Mouse (Mus musculus): ENCODE results near the gene Sox5.

Gene Sox5

DNA sequence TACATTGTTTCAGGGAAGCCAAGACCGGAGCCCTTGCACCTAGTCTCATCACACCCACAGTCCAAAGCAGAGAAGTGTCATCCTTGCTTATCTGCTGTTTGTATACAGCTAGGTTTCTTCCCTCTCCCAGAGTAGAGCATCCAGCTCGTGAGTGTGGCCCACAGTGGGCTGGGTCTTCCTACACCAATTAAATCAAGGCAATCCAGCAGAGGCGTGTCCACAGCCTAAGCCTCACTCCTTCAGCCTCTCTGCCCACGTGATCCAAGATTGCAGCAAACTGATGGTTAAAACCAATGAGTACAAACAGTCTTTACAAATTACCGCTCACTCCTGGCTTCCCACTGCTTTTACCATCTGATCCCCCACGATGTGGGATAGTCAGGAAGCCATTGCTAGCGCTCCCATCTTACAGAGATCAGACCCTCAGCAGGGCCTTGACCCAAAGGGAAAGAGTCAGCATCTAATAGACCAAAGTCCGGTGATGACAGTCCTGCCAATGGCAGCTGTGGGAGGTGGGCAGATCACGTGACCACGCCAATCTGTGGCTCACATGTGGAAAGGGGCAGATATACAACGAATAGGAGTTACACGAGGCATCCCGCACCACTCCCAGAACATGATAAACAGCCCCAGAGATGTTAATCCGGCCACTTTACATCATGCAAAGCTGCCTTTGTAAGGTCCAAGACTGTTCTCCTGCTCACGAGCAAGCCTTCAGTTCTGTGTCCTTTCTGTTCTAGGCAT lies 9.4 kb downstream of the Sox5 start:
- no peak for DNase-seq (ENCODE audit: low spot score)

DNA sequence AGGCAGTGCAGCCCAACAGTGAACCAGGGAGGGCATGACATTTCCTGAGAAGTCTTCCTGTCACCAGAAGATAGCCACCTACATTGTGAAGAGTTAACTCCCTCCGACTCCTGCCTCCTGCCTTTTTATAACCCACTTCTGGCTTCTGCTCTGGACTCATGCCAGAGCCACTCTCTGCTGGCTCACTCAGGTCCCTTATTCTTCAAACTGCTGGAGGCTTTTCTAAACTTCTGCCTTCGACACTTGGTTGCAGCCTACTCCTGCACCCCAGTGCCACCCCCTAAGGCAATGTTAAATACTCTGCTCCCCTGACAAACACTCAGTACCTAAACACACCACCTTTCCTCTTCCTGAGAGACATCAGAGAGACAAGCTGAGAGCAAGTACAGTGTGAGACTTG lies 12.7 kb downstream of the Sox5 start:
- no peak for DNase-seq (ENCODE audit: low spot score)

GRCm38 (mm10) chr6:144761902-144762301 lies 19.9 kb downstream of the Sox5 start:
- no peak for DNase-seq (ENCODE audit: low spot score)

GRCm38 (mm10) chr6:144759193-144759592 lies 22.6 kb downstream of the Sox5 start:
- no peak for DNase-seq (ENCODE audit: low spot score)

DNA sequence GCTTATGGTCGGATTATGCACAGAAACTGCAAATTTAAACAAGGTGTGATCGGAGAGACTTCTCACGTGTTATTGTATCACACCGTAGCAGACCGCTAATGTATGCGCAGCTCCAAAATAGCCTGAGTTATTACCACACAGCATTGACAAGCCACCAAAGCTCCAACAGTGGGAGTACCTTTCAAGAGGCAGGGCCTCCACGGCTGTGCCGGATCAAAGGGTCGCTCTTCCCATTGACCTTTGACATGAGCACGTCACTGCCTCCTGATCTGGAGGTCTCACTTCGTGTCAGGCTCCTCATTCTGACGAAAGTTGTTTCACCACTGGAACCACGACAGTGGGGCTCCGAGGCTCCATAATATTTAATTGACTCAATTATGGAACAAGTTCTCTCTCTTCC lies 24.4 kb downstream of the Sox5 start:
- no peak for DNase-seq (ENCODE audit: low spot score)

GRCm38 (mm10) chr6:144756444-144756843 lies 25.3 kb downstream of the Sox5 start:
- DNase-seq (ENCODE audit: low spot score), result no peak

- DNase-seq (ENCODE audit: low spot score), result no peak
Observed at GRCm38 (mm10) chr6:144755304-144755703, 26.5 kb downstream of the Sox5 start.

- DNase-seq (ENCODE audit: low spot score), result no peak
Observed at GRCm38 (mm10) chr6:144754366-144754765, 27.4 kb downstream of the Sox5 start.

- DNase-seq (ENCODE audit: low spot score), result no peak
Observed at GRCm38 (mm10) chr6:144753963-144754296, 27.8 kb downstream of the Sox5 start.

- DNase-seq (ENCODE audit: low spot score), result no peak
Observed at GRCm38 (mm10) chr6:144753225-144753962, 28.4 kb downstream of the Sox5 start.

GRCm38 (mm10) chr6:144751581-144751980 lies 30.2 kb downstream of the Sox5 start:
- no peak for DNase-seq (ENCODE audit: low spot score)

- no peak for DNase-seq (ENCODE audit: low spot score)
Observed at GRCm38 (mm10) chr6:144750197-144750596, 31.6 kb downstream of the Sox5 start.

DNA sequence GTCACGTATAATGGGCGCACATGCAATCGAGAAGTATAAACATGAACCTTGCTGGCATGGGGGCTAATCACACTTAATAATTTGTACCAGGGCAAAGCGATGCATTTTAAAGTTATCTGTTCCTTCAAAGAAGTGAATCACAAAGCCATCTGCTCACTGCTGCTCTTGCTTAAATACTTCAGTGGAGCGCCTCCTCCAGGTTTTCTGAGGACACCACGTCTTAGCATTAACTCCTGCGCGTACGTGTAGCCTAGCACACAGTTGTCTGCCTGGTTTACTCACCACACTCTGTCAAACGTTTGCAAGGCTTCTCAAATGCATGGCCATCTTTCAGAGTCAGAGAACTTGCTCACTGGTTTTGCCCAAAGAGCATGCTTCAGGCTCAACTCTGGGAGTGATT lies 35.3 kb downstream of the Sox5 start:
- DNase-seq (ENCODE audit: low spot score), result no peak

DNA sequence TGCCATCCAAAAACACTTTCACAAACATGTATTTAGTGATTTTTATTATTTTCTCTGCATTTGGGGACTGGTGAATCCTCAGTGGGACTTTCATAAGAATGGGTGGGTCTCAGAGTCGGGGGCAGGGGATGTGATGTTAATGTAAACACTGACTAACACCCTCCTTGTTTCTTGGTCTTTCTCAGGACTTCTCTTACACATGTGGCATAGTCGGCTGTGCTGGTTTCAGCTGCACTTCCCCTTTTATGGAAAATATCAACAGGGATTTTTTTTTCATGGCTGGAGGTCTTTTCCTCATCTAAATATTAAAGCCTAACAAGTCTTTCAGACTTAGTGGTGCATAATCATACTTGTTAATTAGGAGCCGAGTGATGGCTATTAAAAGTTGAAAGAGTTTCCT lies 39.2 kb downstream of the Sox5 start:
- DNase-seq (ENCODE audit: low spot score), result no peak

DNA sequence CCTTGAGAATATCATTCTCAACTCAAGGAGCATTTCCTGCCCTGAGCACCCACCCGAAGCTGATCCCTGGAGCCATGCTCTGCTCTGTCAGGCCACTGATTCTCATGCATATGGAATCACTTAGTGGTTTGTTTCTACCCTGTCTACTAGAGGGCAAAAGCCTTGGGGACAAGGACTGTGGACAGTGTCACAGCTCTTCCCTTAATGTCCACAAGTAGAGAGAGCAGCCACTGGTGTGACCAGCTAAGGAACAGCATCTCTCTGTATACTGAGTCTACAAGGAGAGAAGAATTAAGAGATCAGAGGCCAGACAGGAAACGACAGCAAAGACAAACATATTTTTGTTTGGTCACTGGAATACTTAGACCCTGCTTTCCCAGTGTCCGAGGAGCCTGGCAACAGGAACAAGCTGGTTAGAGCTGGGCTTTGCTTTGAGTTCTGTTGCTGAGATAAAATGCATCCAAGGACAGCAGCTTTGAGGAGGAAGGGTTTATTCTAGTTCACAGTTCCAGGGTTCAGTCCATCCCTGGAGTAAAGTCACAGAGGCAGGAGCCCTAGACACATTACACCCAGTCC lies 40.6 kb downstream of the Sox5 start:
- no peak for DNase-seq (ENCODE audit: low spot score)

DNA sequence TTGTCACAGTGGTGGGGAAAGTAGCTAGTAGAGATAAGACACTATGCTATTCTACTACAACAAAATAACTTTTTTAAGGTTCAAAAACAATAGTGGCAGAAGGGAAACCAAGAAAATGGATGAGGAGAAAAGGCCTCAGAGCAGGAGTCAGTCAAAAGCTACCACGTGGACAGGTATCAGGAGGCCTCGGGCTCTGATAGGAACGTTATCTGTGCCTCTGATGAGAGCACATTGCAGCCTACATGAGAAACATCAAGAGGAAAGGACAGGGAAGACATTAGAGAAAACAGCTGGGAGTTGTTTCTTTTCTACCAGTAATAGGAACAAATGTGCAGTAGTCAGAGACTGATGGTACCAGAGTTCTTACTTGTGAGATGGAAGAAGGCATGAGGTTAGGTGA lies 41.4 kb downstream of the Sox5 start:
- DNase-seq (ENCODE audit: low spot score), result no peak

- DNase-seq (ENCODE audit: low spot score), result no peak
Observed at GRCm38 (mm10) chr6:144739753-144740152, 42.0 kb downstream of the Sox5 start.

- no peak for DNase-seq (ENCODE audit: low spot score)
Observed at GRCm38 (mm10) chr6:144737786-144738185, 44.0 kb downstream of the Sox5 start.

- no peak for DNase-seq (ENCODE audit: low spot score)
Observed at GRCm38 (mm10) chr6:144731251-144731970, 50.4 kb downstream of the Sox5 start.

DNA sequence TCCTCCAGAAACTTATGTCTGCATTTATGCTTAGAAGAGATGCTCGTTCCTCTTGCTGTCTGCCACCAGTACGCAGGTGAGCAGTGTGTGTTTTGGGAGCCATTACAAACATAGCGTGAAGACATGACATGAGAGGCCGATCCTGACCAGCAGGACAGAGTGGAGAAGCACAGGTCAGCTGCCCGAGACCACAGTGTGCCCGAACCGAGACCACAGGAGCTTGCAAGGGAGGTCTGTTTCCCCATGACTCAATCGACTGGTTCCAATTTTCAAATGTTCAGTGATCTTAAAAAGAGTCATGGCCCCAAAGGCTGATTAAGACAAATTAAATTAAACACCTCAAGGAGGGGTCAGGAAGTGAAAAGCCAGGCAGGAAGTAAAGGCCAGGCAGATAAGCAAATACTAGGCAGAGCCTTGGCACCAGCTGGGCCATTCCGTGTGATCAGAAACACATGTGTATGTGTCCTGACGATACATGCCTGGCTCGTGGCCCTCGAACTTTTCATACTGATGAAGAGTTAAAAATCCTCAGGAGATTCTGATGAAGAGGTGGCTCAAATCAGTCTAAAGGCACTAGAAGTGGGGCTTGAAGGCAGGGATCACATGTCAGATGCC lies 58.1 kb downstream of the Sox5 start:
- no peak for DNase-seq (ENCODE audit: low spot score)

- no peak for DNase-seq (ENCODE audit: low spot score)
Observed at GRCm38 (mm10) chr6:144723024-144723423, 58.8 kb downstream of the Sox5 start.

GRCm38 (mm10) chr6:144720846-144721245 lies 60.9 kb downstream of the Sox5 start:
- DNase-seq (ENCODE audit: low spot score), result no peak
